Mouse (Mus musculus): Measurements from ENCODE around the gene Ifnlr1. TPM values are rescaled to one million over a fixed set of nuclear protein-coding genes. Genes with fewer than 3 reads are reported as not detected.
"Not testable (repeated sequence)": the region's sequence is repeated elsewhere in the genome, so short reads cannot be mapped to it uniquely, and the experiment has no call there.

Gene Ifnlr1
- 0.10 and 0.46 TPM in 2 replicates for total RNA-seq (2014; rRNA removed)
- 0.08 and 0.09 TPM in 2 replicates for polyA plus RNA-seq (2015; fragmentation: Nextera tagmentation; extraction: Ambion mirVana)

- TF ChIP-seq CTCF (IDR thresholded peaks at IDR 0.05; ENCODE audit: low read depth), result no peak
- WGBS, result 3% methylated on average over 41 of the region's 41 CpGs
- H3K4me3 ChIP-seq (ENCODE audit: low read depth, low read length), result peak within 1 kb of the TSS; percentile 43
- H3K4me1 ChIP-seq (ENCODE audit: insufficient read depth), result no peaks in the 10 kb centered on the region
- peak within 1 kb of the TSS; percentile 92 for H3K4me2 ChIP-seq (ENCODE audit: low read depth)
- DNase-seq (peak; percentile 60), ATAC-seq (no peak)
- no peak within 1 kb of the TSS for H3K27ac ChIP-seq (ENCODE audit: low read depth, low read length)
- no peaks in the 10 kb centered on the region for H3K9me3 ChIP-seq (ENCODE audit: low read length)
- H3K27me3 ChIP-seq (ENCODE audit: insufficient read depth, low read length), result peaks cover 37% of the 10 kb centered on the region
- no peaks in the 10 kb centered on the region for H3K36me3 ChIP-seq (ENCODE audit: insufficient read depth)
- peak within 1 kb of the TSS; percentile 37 for H3K9ac ChIP-seq
These were observed at the start of gene Ifnlr1 for GRCm38 (mm10) chr4:135685906-135686567. TSS of gene Ifnlr1 (plus strand) at chr4:135686287.

- not testable (repeated sequence) for H3K27me3 ChIP-seq (ENCODE audit: insufficient read depth, low read length); H3K36me3 ChIP-seq (ENCODE audit: insufficient read depth)
These were observed 44.6 kb upstream of the Ifnlr1 start for GRCm38 (mm10) chr4:135641302-135642079.

GRCm38 (mm10) chr4:135645022-135645637, 41.0 kb upstream of the Ifnlr1 start:
- H3K4me3 ChIP-seq (ENCODE audit: low read depth, low read length), result no peak overlapping the region
- H3K4me2 ChIP-seq (ENCODE audit: low read depth), result no peak overlapping the region
- DNase-seq (no peak), ATAC-seq (no peak)
- no peaks in the 10 kb centered on the region for H3K27me3 ChIP-seq (ENCODE audit: insufficient read depth, low read length)
- 67% methylated on average over 12 of the region's 12 CpGs for WGBS
- no peak overlapping the region for H3K27ac ChIP-seq (ENCODE audit: low read depth, low read length)
- H3K36me3 ChIP-seq (ENCODE audit: insufficient read depth), result no peaks in the 10 kb centered on the region
- no peaks in the 10 kb centered on the region for H3K9me3 ChIP-seq (ENCODE audit: low read length)
- no peak for TF ChIP-seq CTCF (IDR thresholded peaks at IDR 0.05; ENCODE audit: low read depth)
- no peak overlapping the region for H3K9ac ChIP-seq
- no peaks in the 10 kb centered on the region for H3K4me1 ChIP-seq (ENCODE audit: insufficient read depth)

More at GRCm38 (mm10) chr4:135641302-135642079, 44.6 kb upstream of the Ifnlr1 start:
- not testable (repeated sequence) for H3K27ac ChIP-seq (ENCODE audit: low read depth, low read length); DNase-seq; H3K4me3 ChIP-seq (ENCODE audit: low read depth, low read length); ATAC-seq; H3K9ac ChIP-seq; H3K4me1 ChIP-seq (ENCODE audit: insufficient read depth); H3K4me2 ChIP-seq (ENCODE audit: low read depth); H3K9me3 ChIP-seq (ENCODE audit: low read length)
- 80% methylated on average over 8 of the region's 8 CpGs for WGBS

GRCm38 (mm10) chr4:135652966-135653607, 33.0 kb upstream of the Ifnlr1 start:
- Histone ChIP-seq H3K4me3 (ENCODE audit: low read depth, low read length) (no peak overlapping the region), H3K9ac (no peak overlapping the region), H3K27ac (ENCODE audit: low read depth, low read length) (no peak overlapping the region), H3K4me1 (ENCODE audit: insufficient read depth) (no peaks in the 10 kb centered on the region), H3K27me3 (ENCODE audit: insufficient read depth, low read length) (no peaks in the 10 kb centered on the region), H3K36me3 (ENCODE audit: insufficient read depth) (no peaks in the 10 kb centered on the region), H3K4me2 (ENCODE audit: low read depth) (no peak overlapping the region), H3K9me3 (ENCODE audit: low read length) (no peaks in the 10 kb centered on the region)
- DNase-seq, result peak; percentile 25
- no peak for ATAC-seq
- no peak for TF ChIP-seq CTCF (IDR thresholded peaks at IDR 0.05; ENCODE audit: low read depth)
- WGBS, result 56% methylated on average over 11 of the region's 11 CpGs

- WGBS, result 92% methylated on average over 7 of the region's 7 CpGs
These were observed 32.1 kb upstream of the Ifnlr1 start for GRCm38 (mm10) chr4:135653956-135654355.

GRCm38 (mm10) chr4:135655499-135655898, 30.6 kb upstream of the Ifnlr1 start:
- ATAC-seq (no peak), DNase-seq (no peak)
- H3K27me3 ChIP-seq (ENCODE audit: insufficient read depth, low read length), result no peaks in the 10 kb centered on the region
- H3K4me2 ChIP-seq (ENCODE audit: low read depth), result no peak overlapping the region
- no peaks in the 10 kb centered on the region for H3K9me3 ChIP-seq (ENCODE audit: low read length)
- no peak overlapping the region for H3K27ac ChIP-seq (ENCODE audit: low read depth, low read length)
- H3K36me3 ChIP-seq (ENCODE audit: insufficient read depth), result no peaks in the 10 kb centered on the region
- no peak overlapping the region for H3K9ac ChIP-seq
- WGBS, result 14% methylated on average over 7 of the region's 7 CpGs
- no peak overlapping the region for H3K4me3 ChIP-seq (ENCODE audit: low read depth, low read length)
- H3K4me1 ChIP-seq (ENCODE audit: insufficient read depth), result no peaks in the 10 kb centered on the region
- TF ChIP-seq CTCF (IDR thresholded peaks at IDR 0.05; ENCODE audit: low read depth), result no peak

More at GRCm38 (mm10) chr4:135653956-135654355, 32.1 kb upstream of the Ifnlr1 start:
- ATAC-seq (no peak), DNase-seq (no peak)
- no peaks in the 10 kb centered on the region for H3K36me3 ChIP-seq (ENCODE audit: insufficient read depth)
- no peaks in the 10 kb centered on the region for H3K4me1 ChIP-seq (ENCODE audit: insufficient read depth)
- H3K9ac ChIP-seq, result no peak overlapping the region
- H3K27me3 ChIP-seq (ENCODE audit: insufficient read depth, low read length), result no peaks in the 10 kb centered on the region
- no peak overlapping the region for H3K4me2 ChIP-seq (ENCODE audit: low read depth)
- no peak overlapping the region for H3K27ac ChIP-seq (ENCODE audit: low read depth, low read length)
- no peaks in the 10 kb centered on the region for H3K9me3 ChIP-seq (ENCODE audit: low read length)
- no peak for TF ChIP-seq CTCF (IDR thresholded peaks at IDR 0.05; ENCODE audit: low read depth)
- H3K4me3 ChIP-seq (ENCODE audit: low read depth, low read length), result no peak overlapping the region
